Mouse (Mus musculus) layer of hippocampus, adult 8-10 months (tissue): ENCODE measurements around the gene Pnrc2. TPM values are rescaled to one million over a fixed set of nuclear protein-coding genes. Genes with fewer than 3 reads are reported as not detected.

Source experiments
- DNase-seq, 2 experiments: peaks; one replicate each; pipeline ENCODE4 v3.0.0; 2022; ENCODE audit warnings: low spot score in 2 of 2
- total RNA-seq, 4 experiments: library from RNA; stranded (reverse); gene quantifications; 2 replicates each; pipeline ENCODE4 v1.2.4; 2022

Gene Pnrc2
- total RNA-seq, 4 experiments from 2014 or later: 47.2 to 86.0 (median 47.7) TPM

DNA sequence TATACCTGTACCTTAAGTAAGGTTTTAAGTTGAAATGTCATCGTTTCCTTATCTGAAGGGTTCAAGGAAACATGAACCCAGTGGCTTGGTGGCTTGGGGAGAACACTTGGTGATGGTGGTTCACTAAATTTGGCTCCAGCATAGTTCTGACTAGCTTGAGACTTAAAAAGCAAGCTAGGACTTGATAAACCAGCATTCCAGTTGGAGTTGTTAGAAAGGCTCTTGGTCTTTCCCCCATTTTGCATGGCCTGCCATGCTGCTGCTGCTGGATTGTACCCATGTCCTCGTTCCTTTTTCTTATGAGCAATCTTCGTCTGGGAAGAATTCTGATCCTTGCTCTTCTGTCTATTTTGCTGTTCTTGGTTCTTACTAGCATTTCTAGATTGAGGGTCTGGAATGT is 1.6 kb downstream of the Pnrc2 start:
- DNase-seq: no peak

- DNase-seq: no peak
These were observed 3.2 kb downstream of the Pnrc2 start for GRCm38 (mm10) chr4:135870227-135871023.

GRCm38 (mm10) chr4:135868996-135869395 is 4.7 kb downstream of the Pnrc2 start:
- DNase-seq: no peak

DNA sequence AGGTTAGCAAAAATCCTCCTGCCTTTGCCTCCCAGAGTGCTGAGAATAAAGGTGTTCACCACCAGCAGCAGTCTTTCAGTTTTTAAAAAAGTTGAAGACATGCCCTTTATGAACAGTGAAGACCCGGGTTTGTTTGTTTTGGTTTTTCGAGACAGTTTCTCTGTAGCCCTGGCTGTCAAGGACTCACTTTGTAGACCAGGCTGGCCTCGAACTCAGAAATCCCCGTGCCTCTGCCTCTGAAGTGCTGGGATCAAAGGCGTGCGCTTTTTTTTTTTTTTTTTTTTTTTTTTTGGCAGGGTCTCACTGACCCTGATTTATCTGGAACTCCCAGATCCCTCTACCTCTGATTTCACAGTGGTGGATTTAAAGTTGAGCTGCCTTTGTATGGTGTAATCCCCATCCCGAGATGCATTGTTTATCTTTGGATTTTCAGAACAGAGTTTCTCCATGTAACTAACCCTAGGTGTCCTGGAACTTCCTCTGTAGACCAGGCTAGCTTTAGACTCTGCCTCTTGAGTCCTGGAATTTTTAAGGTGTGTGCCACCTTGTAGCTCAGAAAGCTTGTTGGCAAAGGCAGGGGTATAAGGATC is 16.0 kb downstream of the Pnrc2 start:
- no peak for DNase-seq

GRCm38 (mm10) chr4:135856223-135857091 is 17.2 kb downstream of the Pnrc2 start:
- DNase-seq: peak in 1 of 2 experiments; percentile 37

DNA sequence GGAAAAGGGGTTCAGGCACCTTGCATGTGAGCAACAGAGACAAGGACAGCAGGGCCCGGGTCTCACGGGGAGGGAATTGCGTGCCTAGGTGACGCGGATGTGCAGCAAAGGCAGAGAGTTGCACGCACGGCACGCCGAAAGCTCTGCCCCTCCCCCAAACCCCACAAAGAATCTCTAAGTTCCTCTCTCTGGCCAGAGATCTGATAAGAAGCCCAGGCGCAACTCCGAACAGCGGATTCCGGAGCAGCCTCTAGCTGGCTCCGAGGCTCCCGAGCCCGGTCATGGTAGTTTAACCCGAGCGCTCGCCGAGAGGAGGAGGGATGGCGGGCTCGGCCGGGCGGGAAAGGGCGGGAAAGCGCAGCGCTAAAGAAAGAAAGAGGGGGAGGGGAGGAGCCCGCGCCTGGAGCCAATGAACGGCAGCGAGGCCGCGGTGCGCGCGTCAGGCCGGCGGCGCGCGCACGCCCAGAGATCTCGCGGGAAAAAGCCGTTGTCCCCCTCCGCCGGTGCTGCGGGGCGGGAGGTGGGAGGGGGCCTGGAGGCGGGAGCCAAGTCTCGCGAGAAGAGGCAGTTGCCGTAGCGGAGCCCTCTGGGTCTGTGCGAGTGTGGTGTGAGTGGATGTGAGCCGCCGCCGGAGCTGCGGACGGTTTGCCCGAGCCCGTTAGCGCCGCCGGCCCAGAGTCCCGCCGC is 18.0 kb downstream of the Pnrc2 start, which contains the start of gene Srsf10:
TSS of gene Srsf10 (plus strand) at position 212 of the 687 bp plus-strand sequence.
- peak; percentile 92 to 93 for DNase-seq

DNA sequence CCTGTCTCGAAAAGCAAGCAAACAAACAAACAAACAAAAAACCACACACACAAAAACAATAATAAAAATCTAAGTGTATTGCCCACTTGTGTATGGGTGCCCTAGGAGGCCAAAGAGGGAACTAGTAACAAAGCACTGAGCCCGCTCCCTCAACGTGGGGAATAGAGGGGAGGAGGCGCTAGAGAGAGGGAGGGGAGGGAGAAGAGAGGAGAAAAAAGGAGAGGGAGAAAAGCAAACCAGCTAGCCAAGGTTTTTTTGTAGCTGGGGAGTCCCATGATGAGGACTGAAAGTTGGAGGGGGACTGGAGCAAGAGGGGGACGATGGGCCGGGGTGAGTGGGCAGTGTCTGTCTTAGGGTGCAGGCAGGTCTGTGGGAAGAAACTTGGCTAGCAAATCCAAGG is 18.6 kb downstream of the Pnrc2 start:
- DNase-seq: no peak

GRCm38 (mm10) chr4:135854630-135855029 is 19.0 kb downstream of the Pnrc2 start:
- DNase-seq: no peak

DNA sequence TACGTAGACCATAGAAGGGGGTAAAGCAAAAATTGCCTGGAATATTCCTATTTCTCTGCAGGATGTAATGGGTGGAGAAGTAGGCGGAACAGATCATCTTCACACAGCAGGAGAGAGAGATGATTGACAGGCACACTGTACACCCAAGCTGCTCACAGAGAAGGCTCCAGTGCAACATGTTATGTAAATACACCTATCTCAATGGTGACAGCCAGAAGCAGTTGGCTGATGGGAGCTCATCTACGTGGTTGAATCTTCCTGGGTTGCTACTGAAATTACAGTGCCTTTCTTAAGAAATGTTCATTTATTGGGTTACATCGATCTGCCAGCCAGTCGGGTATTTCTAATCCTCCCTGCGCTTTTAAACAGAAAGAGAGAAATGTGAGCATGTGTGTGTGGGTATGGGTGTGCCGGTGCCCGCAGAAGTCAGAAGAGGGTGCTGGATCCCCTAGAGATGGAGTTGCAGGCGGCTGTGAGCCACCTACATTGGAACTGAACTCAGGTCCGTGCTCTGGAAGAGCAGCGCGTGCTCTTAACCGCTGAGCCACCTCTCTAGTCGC is 19.6 kb downstream of the Pnrc2 start:
- peak; percentile 41 to 44 for DNase-seq

DNA sequence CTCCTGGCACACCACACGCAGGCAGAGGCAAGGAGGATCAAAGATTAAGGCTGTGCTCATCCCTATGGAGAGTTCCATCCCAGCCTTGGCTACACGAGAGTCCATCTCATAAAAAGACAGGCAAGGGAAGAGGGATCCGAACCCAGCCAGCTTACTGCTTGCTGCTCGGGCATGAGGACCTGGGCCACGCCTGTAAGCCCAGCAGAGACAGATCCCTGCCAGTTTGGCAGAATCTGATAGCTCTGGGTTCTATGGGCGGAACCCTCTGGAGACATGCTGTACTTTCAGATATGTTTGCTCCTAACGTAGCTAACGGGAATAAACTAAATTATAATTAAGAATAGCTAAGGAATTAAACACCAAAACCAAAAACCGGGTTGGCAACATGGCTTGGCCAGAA is 21.7 kb downstream of the Pnrc2 start:
- DNase-seq: no peak

- DNase-seq: peak; percentile 74 to 81
These were observed 23.1 kb downstream of the Pnrc2 start for GRCm38 (mm10) chr4:135850411-135851095.

GRCm38 (mm10) chr4:135847581-135847980 is 26.1 kb downstream of the Pnrc2 start:
- DNase-seq: no peak

DNA sequence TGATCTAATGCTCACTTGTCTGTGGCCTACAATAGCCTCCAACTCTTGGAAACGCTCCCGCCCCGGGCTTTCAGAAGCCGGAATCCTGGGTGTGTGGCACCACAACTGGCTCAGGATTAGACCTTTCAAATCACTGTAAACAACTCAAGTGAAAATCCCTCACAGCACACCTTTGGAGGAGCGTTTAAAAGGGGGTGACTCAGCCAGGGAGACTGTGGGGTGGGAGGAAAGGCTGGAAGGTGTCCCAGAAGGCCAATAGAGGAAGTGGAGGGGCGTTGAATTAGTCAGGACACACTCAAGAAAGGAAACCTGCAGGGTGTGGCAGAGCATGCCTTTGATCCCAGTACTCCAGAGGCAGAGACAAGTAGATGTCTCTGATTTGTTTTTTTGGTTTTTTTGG is 29.2 kb downstream of the Pnrc2 start:
- no peak for DNase-seq

DNA sequence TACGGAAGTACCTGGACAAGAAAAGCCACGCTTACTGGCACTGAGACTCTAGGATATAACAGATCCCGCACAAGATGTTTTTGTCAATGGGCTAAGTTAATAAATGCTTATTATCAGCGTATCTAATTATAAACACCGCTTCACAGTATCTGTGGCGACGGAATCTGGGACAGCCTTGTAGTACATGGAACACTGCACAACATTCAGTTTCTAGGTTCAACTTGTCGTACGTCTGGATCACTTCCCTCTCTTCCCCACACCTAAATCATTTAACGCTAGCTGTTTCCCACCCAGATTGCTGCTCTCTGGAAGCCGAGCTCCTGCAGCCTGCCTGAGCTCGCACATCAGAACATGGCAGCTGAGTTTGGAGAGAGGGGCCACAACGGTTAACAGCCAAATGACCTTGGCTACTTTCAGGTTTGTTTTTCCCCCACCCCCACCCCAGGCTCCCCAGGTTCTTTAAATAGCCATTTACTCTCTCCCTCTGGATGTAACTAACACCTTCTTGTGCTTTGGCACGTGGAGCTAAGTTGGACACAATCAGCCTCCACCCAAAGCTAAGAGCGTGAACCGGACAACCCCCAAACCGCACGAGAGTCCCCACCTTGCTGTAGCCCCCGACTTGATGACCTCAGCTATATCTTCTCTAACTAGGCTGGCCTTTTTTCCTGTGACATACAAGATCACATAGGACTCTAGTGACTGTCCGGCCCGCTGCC is 34.2 kb downstream of the Pnrc2 start:
- no peak for DNase-seq

DNA sequence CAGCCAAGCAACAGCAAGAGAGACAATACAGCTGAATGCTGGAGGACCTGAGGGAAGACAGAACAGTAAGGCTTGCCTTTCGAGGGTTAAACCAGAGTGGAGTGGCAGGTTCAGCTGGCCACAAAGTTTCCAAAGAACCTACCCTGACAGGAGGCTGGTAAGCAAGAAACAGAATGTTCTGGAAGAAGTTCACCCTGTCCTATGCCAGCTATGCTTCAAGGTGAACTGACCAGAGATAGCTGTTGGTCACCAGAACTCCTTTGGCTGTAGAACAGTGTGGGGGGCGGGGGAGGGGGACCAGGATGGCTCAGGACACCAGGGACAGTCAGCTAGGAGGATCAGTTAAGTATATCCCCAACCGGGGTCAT is 34.7 kb downstream of the Pnrc2 start:
- DNase-seq: no peak

GRCm38 (mm10) chr4:135834124-135834717 is 39.4 kb downstream of the Pnrc2 start:
- no peak for DNase-seq

DNA sequence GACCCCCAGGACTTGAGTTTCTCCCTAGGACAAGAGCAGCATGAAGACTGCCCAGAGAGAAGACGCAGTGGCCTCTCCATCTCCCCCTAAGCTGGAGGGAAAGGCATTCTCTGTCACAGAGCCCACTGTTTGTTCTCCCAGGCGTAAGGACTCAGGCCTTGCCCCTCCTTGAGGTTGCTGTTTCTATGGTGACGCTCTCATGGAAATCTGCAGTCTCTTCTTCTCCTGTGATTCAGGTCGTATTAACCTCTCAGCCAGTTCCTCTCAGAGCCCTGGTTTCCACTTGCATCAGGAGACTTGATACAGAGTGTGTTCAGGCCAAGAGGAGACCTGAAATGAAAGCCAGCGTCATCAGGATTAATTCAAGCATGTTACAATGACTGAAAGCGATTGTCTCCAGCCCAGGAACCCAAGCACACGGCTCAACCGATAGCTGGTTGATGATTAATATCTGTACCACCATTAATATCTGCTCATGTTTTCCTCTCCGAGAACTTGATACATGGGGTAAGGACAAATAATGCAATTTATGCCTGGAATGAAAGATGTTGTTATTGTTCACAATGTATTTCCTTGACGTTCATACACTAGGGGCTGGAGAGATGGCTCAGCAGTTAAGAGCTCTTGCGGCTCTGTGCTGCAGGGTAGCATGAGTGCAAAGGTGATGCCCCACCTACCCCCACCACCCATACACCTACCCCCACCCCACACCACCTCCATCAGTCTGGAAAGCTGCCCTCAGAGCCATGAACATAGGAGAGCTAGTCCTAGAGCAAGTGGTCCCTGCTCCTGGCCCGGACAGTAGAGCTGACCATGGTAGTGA is 40.1 kb downstream of the Pnrc2 start:
- DNase-seq: no peak

- DNase-seq: peak in 1 of 2 experiments; percentile 18
These were observed 41.6 kb downstream of the Pnrc2 start for GRCm38 (mm10) chr4:135832070-135832469.

GRCm38 (mm10) chr4:135828491-135828890 is 45.2 kb downstream of the Pnrc2 start:
- peak; percentile 60 to 69 for DNase-seq
